13 mouse cellular contexts compared by ENCODE assay signal in genomic region chr11:94407803-94408321, GRCm38 (mm10). TPM values are rescaled to one million over a fixed set of nuclear protein-coding genes. Genes with fewer than 3 reads are reported as not detected.
DNase-seq lines count a peak whose midpoint lies in the region; ATAC-seq and TF ChIP-seq lines count a peak whose summit lies in the region.
"Had no signal": no experiment of that assay in that cellular context is flagged by ENCODE, and none has a peak within 500 bp of the region (broad histone marks: within the 10 kb centered on the region; RNA-seq: fewer than 3 reads in every experiment).

No protein-coding gene starts in this region.

- peaks cover 39% of the 10 kb centered on the region for H3K36me3 ChIP-seq in embryonic facial prominence, embryonic 10.5 days (replicated peaks)
- peaks cover 27% of the 10 kb centered on the region for H3K36me3 ChIP-seq in hindbrain, embryonic 14.5 days (replicated peaks; ENCODE audit: control insufficient read depth, insufficient read depth)
- no peaks in the 10 kb centered on the region for H3K36me3 ChIP-seq in neural tube, embryonic 11.5 days (ENCODE audit: control insufficient read depth, insufficient read depth, low read length)
- H3K36me3 ChIP-seq: heart, embryonic 10.5 days had no signal

- ATAC-seq in hindbrain, embryonic 14.5 days (ENCODE audit: low FRiP score): peak; percentile 46
- ATAC-seq in neural tube, embryonic 11.5 days (ENCODE audit: insufficient read depth, low FRiP score, low TSS enrichment): peak; percentile 71

- no peak for DNase-seq in left cerebral cortex, adult 2 months (ENCODE audit: extremely low spot score in 1 of 2, low spot score in 2 of 2)
- no peak for DNase-seq in left cerebral cortex, adult 18-20 months (ENCODE audit: low spot score in 2 of 2)
- peak; percentile 47 for DNase-seq in embryonic facial prominence, embryonic 10.5 days (ENCODE audit: low spot score)
- peak; percentile 58 for DNase-seq in hindbrain, embryonic 14.5 days (ENCODE audit: low spot score)
- DNase-seq in neural tube, embryonic 11.5 days (ENCODE audit: low spot score): peak; percentile 77
- no peak for DNase-seq in adrenal gland, postnatal 4 days (ENCODE audit: low spot score in 2 of 2)
- DNase-seq in gastrocnemius, adult 18-20 months (ENCODE audit: low spot score): no peak
- no peak for DNase-seq in kidney, adult 18-20 months
- DNase-seq: adrenal gland, postnatal 25 days; kidney, postnatal 36 days; lung, postnatal 14 days; spleen, adult 18-20 months had no signal

- H3K4me3 ChIP-seq in left cerebral cortex, adult 2 months: no peak overlapping the region
- H3K4me3 ChIP-seq in embryonic facial prominence, embryonic 10.5 days: no peak overlapping the region
- no peak overlapping the region for H3K4me3 ChIP-seq in hindbrain, embryonic 14.5 days (replicated peaks; ENCODE audit: low read length)
- no peak overlapping the region for H3K4me3 ChIP-seq in neural tube, embryonic 11.5 days (ENCODE audit: low read depth, low read length)
- H3K4me3 ChIP-seq: heart, embryonic 10.5 days had no signal

- no peak overlapping the region for H3K4me2 ChIP-seq in hindbrain, embryonic 14.5 days (replicated peaks)
- no peak overlapping the region for H3K4me2 ChIP-seq in neural tube, embryonic 11.5 days (ENCODE audit: low read depth)

- peak overlapping the region; percentile 61 for H3K27ac ChIP-seq in left cerebral cortex, adult 2 months
- 0 out of 2 replicates have a peak overlapping the region, but pooled peaks have one; percentile 24 for H3K27ac ChIP-seq in embryonic facial prominence, embryonic 10.5 days (replicated peaks)
- H3K27ac ChIP-seq in hindbrain, embryonic 14.5 days: peak overlapping the region; percentile 79
- peak overlapping the region; percentile 88 for H3K27ac ChIP-seq in neural tube, embryonic 11.5 days (ENCODE audit: low read depth, low read length)
- H3K27ac ChIP-seq: heart, embryonic 10.5 days had no signal

- WGBS in embryonic facial prominence, embryonic 10.5 days: 48% methylated on average over 11 of the region's 11 CpGs
- WGBS in hindbrain, embryonic 14.5 days: 18% methylated on average over 11 of the region's 11 CpGs
- 52% methylated on average over 11 of the region's 11 CpGs for WGBS in neural tube, embryonic 11.5 days

- 0 out of 2 replicates have a peak overlapping the region, but pooled peaks have one; percentile 1 for H3K9ac ChIP-seq in hindbrain, embryonic 14.5 days
- peak overlapping the region; percentile 23; the same call in 1 of the 2 replicates for H3K9ac ChIP-seq in neural tube, embryonic 11.5 days (ENCODE audit: low read length)

- H3K27me3 ChIP-seq in embryonic facial prominence, embryonic 10.5 days (replicated peaks; ENCODE audit: low read depth, poor library complexity, severe bottlenecking): peaks cover 42% of the 10 kb centered on the region
- no peaks in the 10 kb centered on the region for H3K27me3 ChIP-seq in hindbrain, embryonic 14.5 days (ENCODE audit: control insufficient read depth, insufficient read depth, low read length)
- H3K27me3 ChIP-seq in neural tube, embryonic 11.5 days (ENCODE audit: control insufficient read depth, insufficient read depth, low read length): no peaks in the 10 kb centered on the region

- intact Hi-C loops in left cerebral cortex, adult 2 months (cut with DNase I): no loop called here

- TF ChIP-seq CTCF in left cerebral cortex, adult 2 months (IDR thresholded peaks at IDR 0.05): no peak

- peaks cover 57% of the 10 kb centered on the region for H3K4me1 ChIP-seq in embryonic facial prominence, embryonic 10.5 days
- peaks cover 29% of the 10 kb centered on the region for H3K4me1 ChIP-seq in hindbrain, embryonic 14.5 days (replicated peaks; ENCODE audit: control insufficient read depth, insufficient read depth, low read length)
- H3K4me1 ChIP-seq in neural tube, embryonic 11.5 days (ENCODE audit: control insufficient read depth, insufficient read depth, low read length): peaks cover 21% of the 10 kb centered on the region

- H3K9me3 ChIP-seq in embryonic facial prominence, embryonic 10.5 days: no peaks in the 10 kb centered on the region
- no peaks in the 10 kb centered on the region for H3K9me3 ChIP-seq in hindbrain, embryonic 14.5 days (ENCODE audit: control insufficient read depth, low read length)
- no peaks in the 10 kb centered on the region for H3K9me3 ChIP-seq in neural tube, embryonic 11.5 days (ENCODE audit: control insufficient read depth, low read length)
- H3K9me3 ChIP-seq: heart, embryonic 10.5 days had no signal

RNA-seq across cellular contexts. Expression of gene Abcc3, which starts 15.1 kb away (rescaled TPM):
- 1 to 10 TPM; 1.6 to 2.4 TPM for total RNA-seq in left cerebral cortex, adult 2 months (2021)
- total RNA-seq in left cerebral cortex, adult 18-20 months (2021): 1 to 10 TPM; 2.5 to 3.7 TPM
- 0.23 and 0.24 TPM in 2 replicates for polyA plus RNA-seq in embryonic facial prominence, embryonic 10.5 days (2016; fragmentation: Nextera tagmentation; extraction: Ambion mirVana)
- 0.85 and 1.1 TPM in 2 replicates for polyA plus RNA-seq in hindbrain, embryonic 14.5 days (2014; fragmentation: Nextera tagmentation; extraction: Ambion mirVana)
- 0.60 and 1.2 TPM in 2 replicates for polyA plus RNA-seq in neural tube, embryonic 11.5 days (2014; fragmentation: Nextera tagmentation; extraction: Ambion mirVana)
- total RNA-seq in adrenal gland, postnatal 4 days (2021): 10 to 100 TPM in 1 of 2 experiments, 1 to 10 TPM in 1; 7.9 to 11.7 TPM
- total RNA-seq in gastrocnemius, adult 18-20 months (2021): under 1 TPM; 0.25 to 0.62 TPM

Comparison
In these comparisons a context has a peak if more than half of its experiments do, and no peak if none do; other contexts are left out.
1. DNase-seq: peak in embryonic facial prominence, embryonic 10.5 days (single experiment), hindbrain, embryonic 14.5 days (single experiment) and neural tube, embryonic 11.5 days (single experiment); none in left cerebral cortex, adult 2 months (0 of 2), left cerebral cortex, adult 18-20 months (0 of 2), adrenal gland, postnatal 4 days (0 of 2), gastrocnemius, adult 18-20 months (single experiment) and kidney, adult 18-20 months (single experiment).
2. H3K27ac ChIP-seq: peak in every context shown above with its lines; median percentile 88 in neural tube, embryonic 11.5 days; 79 in hindbrain, embryonic 14.5 days; 61 in left cerebral cortex, adult 2 months; 24 in embryonic facial prominence, embryonic 10.5 days.